ENCODE assay signal across 9 mouse cellular contexts in the genomic region with DNA sequence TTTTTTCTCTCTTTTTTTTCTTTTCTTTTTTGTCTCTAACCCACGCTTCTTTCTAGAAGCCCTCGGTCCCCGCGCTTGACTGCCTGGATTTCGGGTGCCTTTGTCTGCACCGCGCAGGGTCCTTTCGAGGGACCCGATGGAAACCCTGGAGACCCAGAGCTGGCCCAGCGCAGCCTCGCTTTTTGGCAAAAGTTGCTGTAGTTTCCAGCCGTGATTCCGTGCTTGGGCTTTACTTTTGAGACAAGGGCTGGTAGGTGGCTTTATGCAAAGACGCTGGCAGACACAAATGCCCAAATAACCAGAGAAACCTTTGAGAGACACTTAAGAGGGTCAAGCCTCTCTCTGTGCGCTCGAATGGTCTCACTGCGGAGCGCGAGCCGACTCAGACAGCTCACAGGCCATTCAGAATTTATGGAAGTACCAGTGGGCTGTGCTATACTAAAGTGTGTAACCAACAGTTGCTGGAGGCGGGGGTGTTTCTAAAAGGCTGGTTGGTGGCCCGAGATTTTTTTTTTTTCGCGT. TPM values are rescaled to one million over a fixed set of nuclear protein-coding genes. Genes with fewer than 3 reads are reported as not detected.
DNase-seq lines count a peak whose midpoint lies in the region; ATAC-seq and TF ChIP-seq lines count a peak whose summit lies in the region.
"Had no signal": no experiment of that assay in that cellular context is flagged by ENCODE, and none has a peak within 500 bp of the region (broad histone marks: within the 10 kb centered on the region; RNA-seq: fewer than 3 reads in every experiment).

No protein-coding gene starts in this region.

- no peaks in the 10 kb centered on the region for H3K9me3 ChIP-seq in lung, embryonic 14.5 days (ENCODE audit: low read depth, low read length)
- no peaks in the 10 kb centered on the region for H3K9me3 ChIP-seq in embryonic facial prominence, embryonic 15.5 days (replicated peaks)
- H3K9me3 ChIP-seq in limb, embryonic 11.5 days (ENCODE audit: control insufficient read depth, low read length), result no peaks in the 10 kb centered on the region

- no peaks in the 10 kb centered on the region; the same call in 1 of the 2 replicates for H3K4me1 ChIP-seq in lung, embryonic 14.5 days (ENCODE audit: insufficient read depth)
- peaks cover 31% of the 10 kb centered on the region for H3K4me1 ChIP-seq in embryonic facial prominence, embryonic 15.5 days
- H3K4me1 ChIP-seq in limb, embryonic 11.5 days (ENCODE audit: control insufficient read depth, insufficient read depth, low read length), result peaks cover 3% of the 10 kb centered on the region; the same call in 1 of the 2 replicates
- H3K4me1 ChIP-seq in olfactory bulb, adult 2 months (ENCODE audit: control insufficient read depth, insufficient read depth, low read length), result peaks cover 37% of the 10 kb centered on the region

- no peak for TF ChIP-seq CTCF in lung, embryonic 14.5 days (IDR thresholded peaks at IDR 0.05; ENCODE audit: low read depth)
- TF ChIP-seq CTCF in olfactory bulb, adult 2 months (IDR thresholded peaks at IDR 0.05; ENCODE audit: insufficient read depth, low read depth, low read length), result no peak

- TF ChIP-seq POLR2A in olfactory bulb, adult 2 months (IDR thresholded peaks at IDR 0.05; ENCODE audit: insufficient read depth, low read depth, low read length), result no peak

- WGBS in lung, embryonic 14.5 days, result 8% methylated on average over 24 of the region's 24 CpGs
- WGBS in embryonic facial prominence, embryonic 15.5 days, result 10% methylated on average over 24 of the region's 24 CpGs
- WGBS in limb, embryonic 11.5 days, result 13% methylated on average over 23 of the region's 24 CpGs
- WGBS in olfactory bulb, adult 2 months, result 7% methylated on average over 24 of the region's 24 CpGs

- H3K4me2 ChIP-seq in lung, embryonic 14.5 days, result peak overlapping the region; percentile 85
- peak overlapping the region; percentile 90 for H3K4me2 ChIP-seq in embryonic facial prominence, embryonic 15.5 days (replicated peaks)
- peak overlapping the region; percentile 58 for H3K4me2 ChIP-seq in limb, embryonic 11.5 days (ENCODE audit: low read depth, severe bottlenecking)

- ATAC-seq in lung, embryonic 14.5 days (ENCODE audit: insufficient read depth), result no peak
- no peak for ATAC-seq in embryonic facial prominence, embryonic 15.5 days (ENCODE audit: insufficient number of reproducible peaks, low FRiP score, low TSS enrichment, low read depth)
- no peak for ATAC-seq in limb, embryonic 11.5 days (ENCODE audit: insufficient number of reproducible peaks, low FRiP score, low TSS enrichment, low read depth)

- H3K27ac ChIP-seq in lung, embryonic 14.5 days (ENCODE audit: low read depth), result no peak overlapping the region
- no peak overlapping the region for H3K27ac ChIP-seq in embryonic facial prominence, embryonic 15.5 days (replicated peaks)
- no peak overlapping the region for H3K27ac ChIP-seq in limb, embryonic 11.5 days (replicated peaks; ENCODE audit: low read depth, low read length)
- H3K27ac ChIP-seq in olfactory bulb, adult 2 months (ENCODE audit: insufficient read depth, low read depth, low read length), result no peak overlapping the region

- peak; percentile 40 for DNase-seq in lung, embryonic 14.5 days
- DNase-seq in lung, postnatal 4 days, result no peak
- peak; percentile 64 for DNase-seq in limb, embryonic 11.5 days (ENCODE audit: low spot score)
- no peak for DNase-seq in adipocyte (ENCODE audit: low spot score)
- no peak for DNase-seq in testis, postnatal 14 days (ENCODE audit: low spot score)
- no peak for DNase-seq in adrenal gland, adult 8-10 months

- H3K4me3 ChIP-seq in lung, embryonic 14.5 days (ENCODE audit: low read depth, low read length), result peak overlapping the region; percentile 44
- peak overlapping the region; percentile 50 for H3K4me3 ChIP-seq in embryonic facial prominence, embryonic 15.5 days (replicated peaks)
- peak overlapping the region; percentile 28 for H3K4me3 ChIP-seq in limb, embryonic 11.5 days (ENCODE audit: low read depth, low read length)
- H3K4me3 ChIP-seq in olfactory bulb, adult 2 months (ENCODE audit: insufficient read depth, low read depth, low read length), result peak overlapping the region; percentile 30

- H3K36me3 ChIP-seq in lung, embryonic 14.5 days (ENCODE audit: insufficient read depth), result no peaks in the 10 kb centered on the region
- H3K36me3 ChIP-seq in embryonic facial prominence, embryonic 15.5 days, result no peaks in the 10 kb centered on the region
- H3K36me3 ChIP-seq in limb, embryonic 11.5 days (ENCODE audit: control insufficient read depth, insufficient read depth, low read length), result no peaks in the 10 kb centered on the region

- peak overlapping the region; percentile 7; the same call in 1 of the 2 replicates for H3K9ac ChIP-seq in lung, embryonic 14.5 days
- H3K9ac ChIP-seq in embryonic facial prominence, embryonic 15.5 days, result peak overlapping the region; percentile 15; the same call in 1 of the 2 replicates
- no peak overlapping the region for H3K9ac ChIP-seq in limb, embryonic 11.5 days (ENCODE audit: low read length)

- H3K27me3 ChIP-seq in lung, embryonic 14.5 days (ENCODE audit: insufficient read depth, low read length), result peaks cover 38% of the 10 kb centered on the region
- H3K27me3 ChIP-seq in embryonic facial prominence, embryonic 15.5 days, result peaks cover 45% of the 10 kb centered on the region
- H3K27me3 ChIP-seq in limb, embryonic 11.5 days (ENCODE audit: control insufficient read depth, insufficient read depth, low read length), result peaks cover 34% of the 10 kb centered on the region

RNA-seq across cellular contexts. Expression of a gene that starts 0.4 kb away (rescaled TPM):
- polyA plus RNA-seq in lung, embryonic 14.5 days (2014; fragmentation: Nextera tagmentation; extraction: Ambion mirVana), result 1.7 and 1.8 TPM in 2 replicates
- polyA plus RNA-seq in embryonic facial prominence, embryonic 15.5 days (2015; fragmentation: Nextera tagmentation; extraction: Ambion mirVana), result 3.8 and 4.7 TPM in 2 replicates
- polyA plus RNA-seq in limb, embryonic 11.5 days (2014; fragmentation: Nextera tagmentation; extraction: Ambion mirVana), result 0.40 and 0.53 TPM in 2 replicates
- polyA plus RNA-seq in olfactory bulb, adult 2 months (2012; ENCODE audit: insufficient read depth, insufficient read length, low replicate concordance, missing spikeins), result not detected in 2 replicates
- 10 to 100 TPM; 43.3 to 74.0 (median 65.5) TPM for total RNA-seq in adrenal gland, adult 8-10 months (2022)
- total RNA-seq: left cerebral cortex, postnatal 25 days had no signal

Comparison
In these comparisons a context has a peak if more than half of its experiments do, and no peak if none do; other contexts are left out.
1. DNase-seq: peak in lung, embryonic 14.5 days (single experiment) and limb, embryonic 11.5 days (single experiment); none in lung, postnatal 4 days (0 of 2), adipocyte (single experiment), testis, postnatal 14 days (single experiment) and adrenal gland, adult 8-10 months (single experiment).
2. Peak in every context shown above with its lines, with median percentiles within 50 percentile points of each other: H3K4me2 ChIP-seq and H3K4me3 ChIP-seq.